Mouse (Mus musculus) c-Kit-positive CD71-negative TER-119-negative erythroid progenitor cells, embryonic 14.5 days (primary cell): ENCODE data around the gene Junb.

ENCODE experiments used
- DNase-seq: peaks from one replicate; pipeline ENCODE4 v3.0.0-alpha.2; 2013; ENCODE audit warnings: low read depth

Gene Junb

DNA sequence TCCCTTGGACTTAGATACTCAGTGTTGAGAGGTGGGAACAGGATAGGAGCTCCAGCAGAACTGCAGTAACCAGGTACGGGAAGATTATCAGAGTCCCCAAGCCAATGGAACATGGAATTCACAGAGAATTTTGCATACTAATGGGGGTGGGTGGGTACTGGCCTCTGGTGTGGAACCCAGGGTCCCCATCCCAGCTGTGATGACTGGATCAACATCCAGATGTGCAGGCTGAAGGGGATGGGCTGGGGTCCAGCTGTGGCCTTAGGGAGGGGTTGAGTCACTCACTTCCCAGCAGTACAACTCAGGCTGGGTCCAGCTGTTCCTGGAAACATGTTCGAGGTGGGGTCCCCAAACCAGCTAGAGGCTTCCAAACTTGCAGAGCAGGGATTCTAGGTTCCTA is 9.4 kb upstream of the Junb start:
- DNase-seq: no peak

GRCm38 (mm10) chr8:84987388-84987787 is 8.9 kb upstream of the Junb start:
- no peak for DNase-seq

- DNase-seq: no peak
Measured at GRCm38 (mm10) chr8:84986379-84986945, 7.9 kb upstream of the Junb start.

DNA sequence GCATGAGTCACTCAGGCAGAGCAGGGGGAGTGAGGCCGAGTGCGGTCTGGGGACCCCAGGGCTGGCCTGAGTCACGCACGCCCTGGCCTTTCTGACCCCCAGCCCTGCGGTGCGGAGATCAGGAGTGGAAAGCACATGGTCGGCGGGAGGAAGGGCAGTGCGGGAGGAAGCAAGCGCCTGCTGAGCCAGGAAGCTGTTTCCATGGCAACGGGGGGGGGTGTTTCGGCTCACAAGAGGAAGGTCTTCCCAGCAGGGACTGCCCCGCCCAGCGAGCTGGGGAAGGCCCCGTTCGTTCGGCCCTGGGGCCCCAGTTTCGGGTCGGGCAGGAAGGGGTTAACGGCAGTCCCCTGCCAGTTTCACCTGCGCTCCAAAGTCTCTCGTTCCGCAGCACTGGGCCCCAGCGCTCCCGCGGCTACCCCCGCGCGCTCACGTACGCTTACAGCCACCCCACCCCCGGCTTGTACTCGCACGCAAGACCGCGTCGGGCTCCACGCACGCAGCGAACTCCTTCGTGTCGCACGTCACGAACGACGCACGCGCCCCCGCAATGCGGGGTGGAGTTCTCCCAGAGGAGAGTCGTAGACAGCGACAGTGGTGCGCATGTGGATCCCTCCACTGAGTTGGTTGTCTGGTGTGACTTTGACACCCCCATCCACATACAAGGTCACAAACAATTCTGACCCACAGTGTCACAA is 7.3 kb upstream of the Junb start:
- peak; percentile 92 for DNase-seq

DNA sequence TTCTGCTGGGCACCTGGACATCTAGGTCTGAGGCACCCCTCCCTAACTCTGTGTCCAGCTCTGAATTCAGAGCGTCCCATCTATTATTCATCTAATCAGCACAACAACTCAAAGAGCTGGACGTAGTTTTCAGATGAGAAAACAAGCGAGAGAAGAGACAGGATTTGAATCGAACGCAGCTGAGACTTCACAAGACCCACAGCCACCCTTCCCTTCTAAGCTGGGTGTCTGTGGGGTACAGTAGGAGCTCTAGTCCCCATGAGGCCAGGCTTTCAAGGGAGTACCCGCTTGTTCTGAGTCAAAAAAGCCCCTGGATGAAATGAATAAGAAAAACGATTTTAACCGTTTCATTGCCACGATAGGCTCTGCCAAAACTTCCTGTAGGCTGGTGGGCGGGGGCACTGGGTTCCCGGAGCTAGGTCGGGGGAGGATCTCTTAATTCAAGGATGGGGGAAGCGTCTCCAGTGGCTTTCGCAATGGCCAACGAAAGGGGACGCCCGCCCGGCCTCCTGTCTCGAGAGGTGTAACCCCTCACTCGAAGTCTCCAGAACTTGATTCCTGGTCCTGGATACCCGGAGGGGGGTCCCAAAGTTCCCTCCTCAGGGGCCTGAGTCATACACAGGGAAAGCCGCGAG is 6.6 kb upstream of the Junb start:
- DNase-seq: no peak

DNA sequence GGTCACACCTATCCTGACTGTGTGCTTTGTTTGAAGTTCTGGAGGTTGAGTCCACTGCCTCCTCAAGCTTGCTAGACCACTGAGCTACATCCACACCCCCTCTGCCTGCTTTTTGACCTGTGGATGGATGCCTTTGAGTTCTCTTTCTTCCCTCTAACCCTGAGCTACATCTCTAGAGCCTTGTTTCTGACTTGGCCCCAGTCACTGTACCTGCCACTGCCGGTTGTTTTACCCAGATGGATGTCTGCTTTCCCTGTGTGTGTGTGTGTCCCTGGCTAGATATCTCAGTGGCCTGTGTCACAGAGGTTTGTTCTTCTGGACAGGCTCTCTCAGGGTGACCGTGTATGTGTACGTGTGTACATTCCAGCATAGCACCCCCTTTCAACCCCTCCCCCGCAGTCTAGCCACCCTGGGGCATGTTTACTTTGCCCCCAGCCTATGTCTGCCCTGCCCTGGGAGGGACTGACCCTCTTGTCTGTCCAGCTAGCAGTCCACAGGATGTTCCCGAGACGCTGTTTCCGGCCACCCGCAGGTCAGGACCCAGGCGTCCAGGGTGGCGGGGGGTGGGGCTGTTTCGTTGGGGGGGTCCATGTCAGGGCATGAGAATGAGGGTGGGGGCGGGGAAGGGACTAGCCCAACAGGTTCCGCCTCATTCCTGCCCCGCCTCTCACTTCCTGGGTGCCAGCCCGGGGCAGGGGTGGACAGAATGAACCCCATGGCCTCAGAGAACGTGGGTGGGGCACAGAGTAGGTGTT is 6.0 kb upstream of the Junb start:
- DNase-seq: no peak

- no peak for DNase-seq
Measured at GRCm38 (mm10) chr8:84982499-84983011, 4.0 kb upstream of the Junb start.

GRCm38 (mm10) chr8:84981644-84982498 is 3.4 kb upstream of the Junb start:
- no peak for DNase-seq

GRCm38 (mm10) chr8:84980622-84981358 is 2.3 kb upstream of the Junb start:
- no peak for DNase-seq

- DNase-seq: peak; percentile 91
Measured at GRCm38 (mm10) chr8:84979599-84980421, 1.3 kb upstream of the Junb start.

- DNase-seq: no peak
Measured at GRCm38 (mm10) chr8:84977435-84978247, 877 bp downstream of the Junb start.

DNA sequence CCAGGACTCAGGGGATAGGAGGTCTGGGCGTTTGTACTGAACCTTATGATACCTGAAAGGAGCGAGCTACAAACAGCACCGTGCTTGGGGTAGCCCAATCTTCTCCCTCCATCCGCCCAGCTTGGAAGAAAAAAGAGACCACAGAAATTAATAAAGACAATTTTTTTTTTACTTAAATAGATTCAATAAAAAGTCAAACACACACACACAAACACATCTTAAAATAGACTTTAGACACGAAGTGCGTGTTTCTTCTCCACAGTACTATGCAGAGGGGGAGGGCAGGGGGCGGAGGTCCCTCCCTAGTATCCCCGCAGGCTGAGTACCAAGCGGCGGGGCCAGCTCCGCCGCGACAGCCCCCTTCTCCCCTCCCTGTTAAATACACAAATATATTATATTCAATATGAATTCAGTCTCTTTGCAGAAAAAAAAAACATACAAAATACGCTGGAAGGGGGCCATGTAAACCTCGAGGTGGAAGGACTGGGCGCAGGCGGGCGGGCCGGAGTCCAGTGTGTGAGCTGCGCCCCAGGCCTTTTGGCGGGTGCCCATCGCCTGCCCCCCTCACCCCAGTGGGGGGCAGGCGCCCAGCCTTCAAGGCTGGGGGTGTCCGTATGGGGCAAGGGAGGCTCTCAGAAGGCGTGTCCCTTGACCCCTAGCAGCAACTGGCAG is 1.6 kb downstream of the Junb start:
- no peak for DNase-seq

- DNase-seq: peak; percentile 92
Measured at GRCm38 (mm10) chr8:84976031-84976762, 2.3 kb downstream of the Junb start.

GRCm38 (mm10) chr8:84975434-84975833 is 3.1 kb downstream of the Junb start:
- no peak for DNase-seq

DNA sequence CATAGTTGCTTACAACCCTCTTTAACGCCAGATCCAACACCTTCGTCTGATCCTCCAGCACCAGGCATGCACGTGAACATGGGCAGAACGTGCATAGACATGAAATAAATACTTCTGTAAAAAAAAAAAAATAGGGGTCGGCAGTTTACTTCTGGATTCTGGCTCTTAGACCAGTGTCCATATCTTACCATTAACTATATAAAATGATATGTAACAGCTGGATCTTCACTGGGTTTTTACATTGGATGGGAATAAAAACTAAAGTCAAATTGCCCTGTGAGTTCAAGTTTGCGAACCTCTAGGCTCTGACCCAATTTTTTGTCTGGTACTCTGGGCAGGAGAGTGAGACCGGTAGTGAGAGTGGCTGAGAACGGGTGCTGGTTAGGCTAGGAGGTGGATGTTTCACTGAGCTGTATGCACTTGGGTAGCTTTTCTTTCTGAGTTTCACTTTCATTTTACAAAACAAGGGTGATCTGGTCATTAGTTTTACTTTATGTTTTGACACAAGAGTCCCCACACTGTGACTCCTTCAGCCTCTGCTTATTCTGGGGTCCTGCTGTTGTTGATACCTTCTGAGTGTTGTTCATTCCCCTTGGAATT is 3.9 kb downstream of the Junb start:
- no peak for DNase-seq

- DNase-seq: no peak
Measured at GRCm38 (mm10) chr8:84973803-84974542, 4.5 kb downstream of the Junb start.

- no peak for DNase-seq
Measured at GRCm38 (mm10) chr8:84973079-84973478, 5.4 kb downstream of the Junb start.
